Comparison of ENCODE assay signal across 14 mouse cellular contexts in the genomic region with DNA sequence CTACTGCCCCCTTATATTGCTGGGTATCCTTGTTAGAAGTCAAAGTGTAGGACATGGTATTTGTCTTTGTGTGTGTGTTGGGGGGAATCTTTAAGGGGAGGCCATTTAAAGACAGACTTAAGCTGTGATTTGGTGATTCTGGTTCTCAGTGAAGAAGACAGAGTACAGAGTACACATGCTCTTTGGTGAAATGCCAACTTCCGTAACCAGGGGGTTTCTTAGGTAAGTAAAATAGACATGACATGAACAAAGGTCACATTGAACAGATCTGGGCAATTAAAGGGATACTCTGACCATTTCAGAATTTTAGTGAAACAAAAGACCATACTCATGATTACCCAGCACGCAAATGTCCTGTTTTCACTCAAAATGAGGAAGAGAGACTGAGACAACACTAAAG.
"Had no signal": no experiment of that assay in that cellular context is flagged by ENCODE, and none has a peak within 500 bp of the region (broad histone marks: within the 10 kb centered on the region; RNA-seq: fewer than 3 reads in every experiment).

No protein-coding gene starts in this region.

- H3K27me3 ChIP-seq: limb, embryonic 13.5 days; liver, embryonic 15.5 days had no signal

- H3K4me3 ChIP-seq: layer of hippocampus, adult 2 months; limb, embryonic 10.5 days; limb, embryonic 13.5 days; liver, embryonic 15.5 days had no signal

- H3K4me2 ChIP-seq: limb, embryonic 13.5 days; liver, embryonic 11.5 days; liver, embryonic 15.5 days; midbrain, embryonic 11.5 days had no signal

- DNase-seq: layer of hippocampus, adult 9-11 months; lung, adult 2 months; lung, postnatal 14 days; lung, postnatal 4 days; midbrain, embryonic 14.5 days; thymus, adult 18-20 months; thymus, postnatal 36 days had no signal

- H3K36me3 ChIP-seq: limb, embryonic 10.5 days; limb, embryonic 13.5 days; liver, embryonic 15.5 days had no signal

- H3K9ac ChIP-seq: limb, embryonic 13.5 days; liver, embryonic 15.5 days had no signal

- H3K9me3 ChIP-seq: limb, embryonic 10.5 days; limb, embryonic 13.5 days; liver, embryonic 15.5 days had no signal

- H3K27ac ChIP-seq: kidney, postnatal 0 days; layer of hippocampus, adult 2 months; limb, embryonic 10.5 days; limb, embryonic 13.5 days; liver, embryonic 15.5 days had no signal

- H3K4me1 ChIP-seq: limb, embryonic 10.5 days; limb, embryonic 13.5 days; liver, embryonic 15.5 days had no signal
